Mouse (Mus musculus): ENCODE measurements around the gene Bcl11b.

GRCm38 (mm10) chr12:107903949-107904348, 99.5 kb downstream of the Bcl11b start:
- TF ChIP-seq CTCF (IDR thresholded peaks at IDR 0.05; ENCODE audit: extremely low read depth, insufficient read length, insufficient replicate concordance, low read depth, low read length) (no peak), POLR2A (IDR thresholded peaks at IDR 0.05; ENCODE audit: low read depth, low read length) (no peak)

All from small intestine, adult 2 months (tissue).